Mouse (Mus musculus) lung, postnatal 14 days (tissue): ENCODE data around the gene Eif4g3.

Experiments used
- DNase-seq: peaks from one replicate; pipeline ENCODE4 v3.0.0; 2021

Eif4g3 gene

DNA sequence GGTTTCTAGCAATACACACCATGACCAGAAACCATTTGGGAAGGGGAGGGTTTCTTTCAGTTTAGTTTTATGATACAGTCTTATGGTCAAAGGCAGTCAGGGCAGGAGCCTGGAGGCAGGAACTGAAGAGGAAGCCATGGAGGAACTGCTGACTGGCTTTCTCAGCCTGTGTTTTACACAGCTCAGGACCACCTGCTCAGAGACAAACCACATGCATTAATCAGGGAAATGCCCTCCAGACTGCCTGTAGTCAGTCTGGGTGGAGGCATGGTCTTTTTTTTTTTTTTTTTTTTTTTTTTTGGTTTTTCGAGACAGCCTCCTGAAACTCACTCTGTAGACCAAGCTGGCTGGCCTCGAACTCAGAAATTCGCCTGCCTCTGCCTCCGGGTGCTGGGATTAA lies 179.9 kb downstream of the Eif4g3 start:
- DNase-seq = no peak

GRCm38 (mm10) chr4:138179391-138179790 lies 186.6 kb downstream of the Eif4g3 start:
- DNase-seq = no peak

GRCm38 (mm10) chr4:138180719-138181118 lies 187.9 kb downstream of the Eif4g3 start:
- DNase-seq = no peak

- no peak for DNase-seq
Observed at GRCm38 (mm10) chr4:138184056-138184455, 191.2 kb downstream of the Eif4g3 start.

DNA sequence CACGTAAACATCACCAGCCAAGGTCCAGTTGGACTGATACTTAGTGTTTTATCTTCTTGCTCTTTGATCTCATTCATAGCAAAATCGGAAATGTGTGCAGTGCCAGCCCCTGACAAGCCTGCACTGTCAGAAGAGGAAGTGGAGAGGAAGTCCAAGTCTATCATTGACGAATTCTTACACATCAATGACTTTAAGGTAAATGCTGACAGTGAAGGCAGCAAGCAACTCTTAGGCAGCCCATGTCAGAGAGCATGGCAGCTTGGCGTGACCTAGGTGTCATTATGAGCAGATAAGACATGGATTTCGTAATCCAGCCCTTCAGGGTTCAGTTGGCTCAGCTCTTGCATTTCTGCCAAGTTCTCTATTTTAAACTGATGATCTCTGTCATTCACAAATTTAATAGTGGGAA lies 191.8 kb downstream of the Eif4g3 start:
- DNase-seq = no peak

GRCm38 (mm10) chr4:138185961-138186360 lies 193.1 kb downstream of the Eif4g3 start:
- DNase-seq = no peak

DNA sequence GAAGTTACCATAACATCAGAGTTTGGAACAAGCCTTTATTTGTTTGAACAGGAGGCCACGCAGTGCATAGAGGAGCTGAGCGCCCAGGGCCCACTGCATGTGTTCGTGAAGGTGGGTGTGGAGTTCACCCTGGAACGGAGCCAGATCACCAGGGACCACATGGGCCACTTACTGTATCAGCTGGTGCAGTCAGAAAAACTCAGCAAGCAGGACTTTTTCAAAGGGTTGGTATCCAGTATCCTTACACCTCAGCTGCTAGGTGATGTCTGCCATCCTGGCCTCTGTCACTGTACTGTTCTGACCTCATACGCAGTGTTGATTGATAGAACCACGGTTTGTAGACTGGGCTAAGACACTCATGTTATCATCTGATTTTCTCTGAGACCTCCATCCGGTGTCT lies 195.2 kb downstream of the Eif4g3 start:
- DNase-seq = no peak

DNA sequence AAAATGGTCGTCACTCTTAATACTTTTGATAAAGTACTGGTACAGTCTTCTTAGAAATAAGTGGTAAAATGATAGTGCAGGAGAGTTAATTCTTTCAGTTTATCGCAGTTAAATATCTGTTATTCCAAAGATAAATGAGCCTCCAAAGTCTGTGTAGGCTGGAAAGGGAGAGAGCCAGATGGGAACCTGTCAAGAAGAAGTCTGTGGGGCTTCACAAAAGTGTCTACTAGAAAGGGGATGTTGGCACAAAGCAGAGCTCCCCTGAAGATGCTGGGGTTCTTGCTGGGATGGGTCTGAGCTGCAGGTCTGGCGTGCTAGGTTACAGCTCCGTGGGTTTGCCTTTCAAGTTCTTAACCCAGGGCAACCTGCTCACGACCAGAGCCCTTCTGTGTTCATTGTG lies 199.7 kb downstream of the Eif4g3 start:
- DNase-seq = no peak

GRCm38 (mm10) chr4:138200769-138201168 lies 207.9 kb downstream of the Eif4g3 start:
- no peak for DNase-seq

DNA sequence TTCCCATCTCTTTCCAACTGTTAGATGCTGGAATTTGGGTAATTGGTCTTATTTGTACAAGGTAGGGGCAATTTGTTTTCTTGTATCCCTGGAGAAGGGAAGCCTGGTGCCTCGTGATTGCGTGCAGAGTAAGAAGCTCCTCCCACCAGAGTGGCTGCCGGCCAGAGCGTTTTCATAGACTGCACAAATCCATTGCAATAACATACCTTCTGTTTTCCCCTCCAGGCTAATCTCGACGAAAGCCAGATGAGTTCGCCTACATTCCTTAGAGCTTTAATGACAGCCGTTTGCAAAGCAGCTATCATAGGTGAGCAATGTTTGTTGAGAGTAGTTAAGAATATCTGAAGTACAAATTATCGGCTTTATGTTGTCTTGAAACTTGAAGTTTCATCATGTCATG lies 208.9 kb downstream of the Eif4g3 start:
- DNase-seq = no peak

DNA sequence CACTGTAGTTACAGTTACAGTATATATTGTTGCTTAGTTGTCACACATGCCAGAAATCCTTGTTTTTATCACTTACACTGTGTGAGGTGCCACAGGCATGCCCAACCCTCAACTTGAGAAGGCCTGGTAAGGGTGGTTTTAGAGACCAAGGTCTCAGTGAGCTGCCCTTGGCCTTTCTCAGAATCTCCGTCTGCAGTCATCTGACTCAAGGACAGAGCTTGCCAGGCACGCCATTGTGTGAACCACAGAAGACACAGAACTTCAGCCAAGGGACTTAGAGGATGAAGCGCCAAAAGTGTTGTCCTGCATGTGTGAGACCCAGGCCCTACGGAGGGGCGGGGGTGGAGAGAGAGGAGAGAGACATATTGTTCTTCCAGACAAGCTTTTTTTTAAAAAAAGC lies 217.3 kb downstream of the Eif4g3 start:
- DNase-seq = no peak

- peak; percentile 15 for DNase-seq
Observed at GRCm38 (mm10) chr4:138213861-138214260, 221.0 kb downstream of the Eif4g3 start.

DNA sequence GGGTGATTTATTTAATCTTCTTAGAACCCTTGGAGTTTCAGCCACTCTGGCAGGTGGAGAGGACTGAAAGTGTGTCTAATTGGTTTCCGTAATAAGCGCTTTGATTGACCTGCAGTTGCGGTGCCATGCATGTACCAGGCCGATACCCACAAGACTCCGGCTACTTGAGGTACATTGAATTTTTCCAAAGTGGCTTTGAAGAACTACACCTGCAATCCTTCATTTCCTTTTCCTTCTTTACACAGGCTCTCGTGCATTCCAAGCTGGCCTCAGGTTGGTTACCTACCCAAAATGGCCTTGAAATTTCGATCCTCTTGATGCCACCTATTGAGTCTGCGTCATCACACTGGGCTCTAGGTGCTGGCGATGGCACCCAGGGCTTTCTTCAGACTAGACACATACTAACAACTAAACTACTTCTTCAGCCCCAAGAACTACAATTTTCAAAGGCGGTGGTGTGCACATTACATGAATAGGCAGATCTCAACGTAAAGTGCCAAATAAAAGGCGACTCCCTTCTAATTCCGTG lies 222.9 kb downstream of the Eif4g3 start:
- no peak for DNase-seq

- DNase-seq = peak; percentile 82
Observed at GRCm38 (mm10) chr4:138216200-138216890, 223.5 kb downstream of the Eif4g3 start, which contains the start of gene Hp1bp3. Gene Hp1bp3, plus strand, starts transcription at chr4:138216296.

- DNase-seq = peak; percentile 98
Observed at GRCm38 (mm10) chr4:138216891-138217392, 224.1 kb downstream of the Eif4g3 start.

- no peak for DNase-seq
Observed at GRCm38 (mm10) chr4:138217441-138217840, 224.6 kb downstream of the Eif4g3 start.

- no peak for DNase-seq
Observed at GRCm38 (mm10) chr4:138217951-138218685, 225.3 kb downstream of the Eif4g3 start.

- DNase-seq = no peak
Observed at GRCm38 (mm10) chr4:138219331-138219730, 226.5 kb downstream of the Eif4g3 start.

GRCm38 (mm10) chr4:138220761-138221160 lies 227.9 kb downstream of the Eif4g3 start:
- no peak for DNase-seq

DNA sequence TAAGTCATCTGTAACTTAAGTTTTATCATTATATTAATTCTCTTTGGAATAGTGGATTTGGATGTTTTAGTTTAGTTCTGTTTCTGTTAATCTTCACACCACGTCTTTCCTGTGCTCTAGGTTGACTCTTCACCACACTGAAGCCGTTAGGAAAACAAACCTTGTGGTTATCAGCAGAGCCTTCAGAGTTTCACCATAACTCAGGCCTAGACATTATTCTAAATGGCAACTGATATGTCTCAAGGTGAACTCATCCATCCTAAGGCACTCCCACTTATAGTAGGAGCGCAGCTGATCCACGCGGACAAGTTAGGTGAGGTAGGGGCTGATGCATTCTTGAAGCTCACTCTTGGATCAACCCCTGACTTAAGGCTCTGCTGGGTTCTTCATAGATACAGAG lies 228.6 kb downstream of the Eif4g3 start:
- no peak for DNase-seq

DNA sequence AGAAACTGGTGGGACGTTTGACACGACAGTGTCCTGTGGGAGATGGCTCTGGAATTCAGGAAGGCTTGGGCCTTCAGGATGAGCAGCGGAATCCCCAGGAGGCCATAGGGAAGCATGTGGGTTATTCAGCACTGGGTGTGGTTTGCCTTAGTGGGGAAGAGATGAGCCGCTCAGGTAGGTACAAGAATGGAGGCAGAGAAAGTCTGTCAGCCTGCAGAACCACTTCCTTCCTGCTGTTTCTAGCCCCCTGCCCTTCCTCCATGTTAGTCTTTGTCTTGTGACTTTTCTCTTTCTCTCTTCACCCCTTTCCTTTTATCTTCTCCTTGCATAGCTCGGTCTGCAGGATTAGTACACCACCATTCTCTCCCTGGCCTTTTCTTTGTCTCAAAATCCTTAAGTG lies 229.6 kb downstream of the Eif4g3 start:
- no peak for DNase-seq

GRCm38 (mm10) chr4:138223623-138224022 lies 230.8 kb downstream of the Eif4g3 start:
- DNase-seq = no peak

DNA sequence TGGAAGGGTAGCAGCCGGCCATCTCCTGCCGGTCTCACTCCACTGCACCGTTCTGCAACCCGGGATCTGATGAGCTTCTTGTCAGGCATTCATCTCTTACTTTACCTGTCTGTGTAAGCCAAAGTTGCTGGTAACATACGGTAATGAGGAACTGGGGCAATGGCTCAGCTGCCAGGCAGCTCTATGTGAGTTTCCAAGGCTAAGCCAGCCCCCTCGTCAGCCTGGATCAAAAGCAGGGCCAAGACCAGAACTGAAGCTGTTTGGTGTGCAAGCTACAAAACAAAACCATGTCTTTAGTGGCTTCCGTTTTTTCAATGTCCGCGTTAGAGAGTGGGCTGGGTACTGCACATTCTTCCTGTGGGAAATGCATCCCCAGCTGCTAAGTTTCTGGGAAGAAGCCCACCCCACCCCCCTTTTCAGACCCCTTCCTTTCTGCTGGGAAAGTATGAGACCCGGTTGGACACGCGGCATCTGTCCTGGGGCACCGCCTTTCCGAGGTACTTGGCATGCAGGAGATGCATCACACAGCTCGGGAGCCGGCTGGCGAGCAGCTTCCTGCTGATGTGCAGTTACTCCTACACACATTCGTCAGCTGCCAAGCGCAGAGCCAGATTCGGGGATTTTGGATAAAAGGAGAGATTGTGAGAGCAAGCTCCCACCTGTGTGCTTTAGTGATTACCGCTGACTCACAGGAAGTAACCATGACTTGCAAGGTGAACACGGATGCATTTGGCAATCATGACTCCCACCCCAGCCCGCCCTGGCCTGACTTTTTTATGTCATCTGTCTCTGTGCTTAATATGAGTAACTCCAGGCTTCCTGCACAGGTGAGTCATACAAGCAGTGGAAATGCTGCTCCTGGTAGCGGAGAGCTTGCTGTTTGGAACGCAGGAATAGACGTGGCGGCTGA lies 254.2 kb downstream of the Eif4g3 start:
- no peak for DNase-seq
